Mouse (Mus musculus) right cerebral cortex, adult 18-20 months (tissue): ENCODE results near the gene Vmn1r122.
"Not testable (repeated sequence)": the region's sequence is repeated elsewhere in the genome, so short reads cannot be mapped to it uniquely, and the experiment has no call there.

Experiments used
- DNase-seq: peaks from one replicate; pipeline ENCODE4 v3.0.0; 2022; ENCODE audit warnings: mixed read lengths

Vmn1r122 gene

DNA sequence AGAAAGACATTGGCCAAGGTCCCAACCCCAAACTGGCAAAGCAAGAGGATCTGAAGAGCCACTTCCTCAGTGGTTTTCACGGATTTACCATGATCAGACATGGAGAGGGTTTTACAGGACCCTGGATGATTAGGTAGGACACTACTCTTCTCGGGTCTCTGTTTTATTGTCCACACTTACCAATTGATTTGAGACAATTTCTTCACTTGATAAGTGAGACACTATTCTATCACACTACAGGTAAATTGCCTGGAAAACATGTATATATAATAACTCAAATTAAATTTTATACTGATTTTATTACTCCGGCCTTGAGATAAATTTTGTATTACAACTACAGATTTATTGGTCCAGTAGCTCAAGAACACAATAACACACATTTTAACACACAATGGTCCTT, at the start of gene Vmn1r122:
TSS of gene Vmn1r122 (minus strand) at position 101 of the 400 bp plus-strand sequence.
- not testable (repeated sequence) for DNase-seq

DNA sequence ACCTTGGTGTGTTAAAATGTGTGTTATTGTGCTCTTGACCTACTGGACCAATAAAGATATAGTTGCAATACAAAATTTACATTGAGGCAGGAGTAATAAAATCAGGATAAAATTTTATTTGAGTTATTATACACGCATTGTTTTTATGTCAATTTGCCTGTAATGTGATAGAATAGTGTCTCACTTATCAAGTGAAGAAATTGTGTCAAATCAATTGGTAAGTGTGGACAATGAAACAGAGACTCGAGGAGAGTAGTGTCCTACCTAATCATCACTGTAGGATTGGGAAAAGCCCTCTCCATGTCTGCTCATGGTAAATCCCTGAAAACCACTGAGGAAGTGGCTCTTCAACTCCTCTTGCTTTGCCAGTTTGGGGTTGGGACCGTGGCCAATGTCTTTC, 28.0 kb upstream of the Vmn1r122 start, which contains the start of gene Vmn1r123:
TSS of gene Vmn1r123 (plus strand) at position 301 of the 400 bp plus-strand sequence.
- not testable (repeated sequence) for DNase-seq

DNA sequence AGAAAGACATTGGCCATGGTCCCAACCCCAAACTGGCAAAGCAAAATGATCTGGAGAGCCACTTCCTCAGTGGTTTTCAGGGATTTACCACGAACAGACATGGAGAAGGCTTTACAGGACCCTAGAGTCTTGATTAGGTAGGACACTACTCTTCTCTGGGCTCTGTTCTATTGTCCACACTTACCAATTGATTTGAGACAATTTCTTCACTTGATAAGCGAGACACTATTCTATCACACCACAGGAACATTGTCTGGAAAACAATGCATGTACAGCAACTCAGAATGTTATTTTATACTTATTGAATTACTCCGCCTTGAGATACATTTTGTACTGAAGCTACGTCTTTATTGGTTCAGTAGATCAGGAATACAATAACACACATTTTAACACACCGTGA, 35.5 kb downstream of the Vmn1r122 start, which contains the start of gene Vmn1r121:
TSS of gene Vmn1r121 (minus strand) at position 101 of the 400 bp plus-strand sequence.
- not testable (repeated sequence) for DNase-seq
